8 mouse cellular contexts compared by ENCODE assay signal in the genomic region with DNA sequence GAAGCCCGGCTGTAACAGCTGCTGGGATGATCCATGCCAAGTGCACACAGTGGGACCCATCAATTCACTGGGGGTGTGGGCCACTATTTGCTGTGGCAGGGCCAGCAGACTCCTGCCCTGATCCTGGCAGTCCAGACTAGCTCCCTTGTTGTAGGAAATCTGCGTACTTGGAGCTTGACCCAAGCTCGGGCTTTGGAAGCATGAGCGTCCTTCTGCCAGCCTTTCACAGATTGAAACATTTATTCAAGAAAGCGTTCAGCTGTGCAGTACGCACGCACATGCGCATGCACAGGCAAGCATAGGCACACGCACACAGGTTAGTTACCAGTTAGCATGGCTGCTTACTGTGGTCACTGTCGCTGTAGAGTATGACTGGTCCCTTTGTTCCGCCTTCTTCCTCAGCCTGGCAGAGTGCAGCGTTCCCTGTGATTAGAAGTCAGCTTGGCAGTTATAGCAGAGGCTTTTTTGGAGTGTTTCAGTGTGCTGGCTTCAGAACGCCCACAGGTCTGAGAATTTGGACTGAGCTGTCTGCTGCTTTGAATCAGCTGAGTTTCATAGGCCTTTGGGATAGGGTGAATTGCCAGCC. TPM values are rescaled to one million over a fixed set of nuclear protein-coding genes. Genes with fewer than 3 reads are reported as not detected.
DNase-seq lines count a peak whose midpoint lies in the region; ATAC-seq and TF ChIP-seq lines count a peak whose summit lies in the region.

No protein-coding gene starts in this region.

- intact Hi-C loops in left cerebral cortex, postnatal 4 days (cut with DNase I): no loop called here

- peaks cover 5% of the 10 kb centered on the region for H3K36me3 ChIP-seq in heart, postnatal 0 days (replicated peaks; ENCODE audit: control insufficient read depth, insufficient read depth, low read length)

- no peak overlapping the region for H3K4me2 ChIP-seq in heart, postnatal 0 days (ENCODE audit: low read depth, low read length)

- TF ChIP-seq EP300 in heart, postnatal 0 days (IDR thresholded peaks at IDR 0.05; ENCODE audit: low read depth): no peak

- H3K27me3 ChIP-seq in cerebellum, adult 2 months (ENCODE audit: control insufficient read depth, insufficient read depth, low read length): no peaks in the 10 kb centered on the region
- no peaks in the 10 kb centered on the region for H3K27me3 ChIP-seq in heart, postnatal 0 days (ENCODE audit: control insufficient read depth, insufficient read depth, low read length)

- no peak for TF ChIP-seq CTCF in cerebellum, adult 2 months (IDR thresholded peaks at IDR 0.05; ENCODE audit: borderline replicate concordance, insufficient read depth, low read depth, low read length)
- no peak for TF ChIP-seq CTCF in heart, postnatal 0 days (IDR thresholded peaks at IDR 0.05; ENCODE audit: low read depth)

- DNase-seq in cerebellum, adult 2 months: peak; percentile 59 to 65
- no peak for DNase-seq in cerebellum, adult 11-12 months
- DNase-seq in NIH3T3 (ENCODE audit: low read depth) (peak; percentile 34), MN1 (ENCODE audit: low spot score) (no peak)
- no peak for DNase-seq in heart, postnatal 0 days (ENCODE audit: low spot score)
- DNase-seq in left cerebral cortex, postnatal 4 days: peak; percentile 76
- DNase-seq in ovary, postnatal 36 days (ENCODE audit: low spot score): no peak
- DNase-seq in natural killer cell, adult 2 months (ENCODE audit: low spot score in 2 of 2): no peak

- ATAC-seq in heart, postnatal 0 days (ENCODE audit: insufficient read depth, low read depth): peak; percentile 39; the same call in 1 of the 2 replicates

- TF ChIP-seq POLR2A in cerebellum, adult 2 months (IDR thresholded peaks at IDR 0.05; ENCODE audit: borderline replicate concordance, insufficient read depth, low read length): no peak

- peaks cover 53% of the 10 kb centered on the region for H3K4me1 ChIP-seq in cerebellum, adult 2 months (ENCODE audit: control insufficient read depth, insufficient read depth, low read length)
- H3K4me1 ChIP-seq in heart, postnatal 0 days (ENCODE audit: control insufficient read depth, insufficient read depth): no peaks in the 10 kb centered on the region

- no peaks in the 10 kb centered on the region for H3K9me3 ChIP-seq in heart, postnatal 0 days (replicated peaks; ENCODE audit: control insufficient read depth, low read length)

- no peak overlapping the region for H3K4me3 ChIP-seq in cerebellum, adult 2 months (replicated peaks; ENCODE audit: insufficient read depth, low read depth, low read length)
- H3K4me3 ChIP-seq in heart, postnatal 0 days (ENCODE audit: low read depth, low read length): no peak overlapping the region

- WGBS in cerebellum, adult 2 months: 11% methylated on average over 13 of the region's 13 CpGs
- WGBS in heart, postnatal 0 days: 79% methylated on average over 13 of the region's 13 CpGs

- H3K9ac ChIP-seq in heart, postnatal 0 days (replicated peaks; ENCODE audit: low read depth, low read length): no peak overlapping the region

- peak overlapping the region; percentile 26 for H3K27ac ChIP-seq in cerebellum, adult 2 months (ENCODE audit: insufficient read depth, low read length)
- peak overlapping the region; percentile 39 for H3K27ac ChIP-seq in heart, postnatal 0 days (ENCODE audit: low read depth)

RNA-seq across cellular contexts. Expression of gene Gpr153, which starts 47.0 kb away (rescaled TPM):
- 29.9 and 31.4 TPM in 2 replicates for polyA plus RNA-seq in cerebellum, adult 2 months (2012; rRNA removed)
- 50.8 and 56.4 TPM in 2 replicates for total RNA-seq in heart, postnatal 0 days (2014; rRNA removed; ENCODE audit: low replicate concordance)
- 5.0 TPM in 2 replicates for polyA plus RNA-seq in heart, postnatal 0 days (2015; fragmentation: Nextera tagmentation; extraction: Ambion mirVana)
- total RNA-seq in left cerebral cortex, postnatal 4 days (2021): 10 to 100 TPM; 28.6 to 31.1 TPM

RNA-seq across cellular contexts. Expression of gene Acot7, which starts 49.1 kb away (rescaled TPM):
- polyA plus RNA-seq in cerebellum, adult 2 months (2012; rRNA removed): 508 and 523 TPM in 2 replicates
- 17.9 and 39.5 TPM in 2 replicates for total RNA-seq in heart, postnatal 0 days (2014; rRNA removed; ENCODE audit: low replicate concordance)
- 68.8 and 73.5 TPM in 2 replicates for polyA plus RNA-seq in heart, postnatal 0 days (2015; fragmentation: Nextera tagmentation; extraction: Ambion mirVana)
- 100 to 1,000 TPM; 349 to 380 TPM for total RNA-seq in left cerebral cortex, postnatal 4 days (2021)

Comparison
In these comparisons a context has a peak if more than half of its experiments do, and no peak if none do; other contexts are left out.
1. DNase-seq: peak in cerebellum, adult 2 months (2 of 2), NIH3T3 (single experiment) and left cerebral cortex, postnatal 4 days (single experiment); none in cerebellum, adult 11-12 months (single experiment), heart, postnatal 0 days (single experiment), ovary, postnatal 36 days (single experiment), MN1 (single experiment) and natural killer cell, adult 2 months (0 of 2).